Mouse (Mus musculus): ENCODE results near the gene 5330417H12Rik. TPM values are rescaled to one million over a fixed set of nuclear protein-coding genes. Genes with fewer than 3 reads are reported as not detected.
A peak's percentile ranks its signal among the peaks of the same experiment; 100 is the strongest.

Gene 5330417H12Rik
- total RNA-seq, 2 experiments from 2014 or later, result not detected

DNA sequence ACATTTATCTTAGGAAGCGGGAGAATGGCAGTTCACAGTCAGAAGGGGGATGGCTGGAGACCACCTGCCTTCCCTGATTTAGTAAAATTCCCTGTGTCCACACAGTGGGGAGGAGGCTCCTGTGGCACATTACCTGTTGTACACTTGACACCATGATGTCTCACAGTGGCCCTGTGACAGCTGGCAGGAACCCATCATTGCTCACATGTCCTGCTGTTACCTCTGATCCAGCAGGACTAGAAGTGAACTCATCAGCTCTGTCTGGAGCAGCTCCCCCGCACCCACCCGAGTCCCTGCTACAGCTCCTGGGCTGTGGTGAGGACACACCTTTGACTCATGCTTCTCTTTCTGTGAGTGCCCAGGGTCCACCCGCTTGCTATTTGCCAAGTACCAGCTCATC is 8.2 kb upstream of the 5330417H12Rik start:
- no peak for DNase-seq
- intact Hi-C loops (cut with DNase I), result no loop called here

GRCm38 (mm10) chr7:107628383-107628782 is 3.4 kb upstream of the 5330417H12Rik start:
- intact Hi-C loops (cut with DNase I), result no loop called here
- no peak for DNase-seq

- intact Hi-C loops (cut with DNase I), result no loop called here
- DNase-seq, result no peak
These were observed 820 bp upstream of the 5330417H12Rik start for GRCm38 (mm10) chr7:107625781-107626180.

DNA sequence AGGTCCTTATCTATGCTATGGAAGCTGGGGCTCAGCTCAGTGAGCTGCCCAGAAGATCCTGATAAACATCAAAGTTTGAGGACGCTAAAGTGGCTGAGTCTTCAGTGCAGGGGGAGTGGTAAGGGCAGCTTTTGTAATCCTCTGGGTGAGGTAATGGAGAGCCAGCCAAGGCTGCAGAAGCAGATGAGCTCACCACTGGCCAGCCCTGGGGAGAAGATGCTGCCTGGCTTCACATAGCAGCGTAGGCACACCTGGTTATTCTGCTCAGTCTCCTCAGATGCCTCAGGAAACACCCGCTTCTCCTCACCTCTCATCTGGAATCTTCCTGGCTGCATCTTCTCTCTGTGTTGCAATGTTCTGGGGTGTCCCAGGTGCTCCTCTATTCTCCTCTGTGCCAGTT is 529 bp downstream of the 5330417H12Rik start:
- intact Hi-C loops (cut with DNase I), result no loop called here
- no peak for DNase-seq

DNA sequence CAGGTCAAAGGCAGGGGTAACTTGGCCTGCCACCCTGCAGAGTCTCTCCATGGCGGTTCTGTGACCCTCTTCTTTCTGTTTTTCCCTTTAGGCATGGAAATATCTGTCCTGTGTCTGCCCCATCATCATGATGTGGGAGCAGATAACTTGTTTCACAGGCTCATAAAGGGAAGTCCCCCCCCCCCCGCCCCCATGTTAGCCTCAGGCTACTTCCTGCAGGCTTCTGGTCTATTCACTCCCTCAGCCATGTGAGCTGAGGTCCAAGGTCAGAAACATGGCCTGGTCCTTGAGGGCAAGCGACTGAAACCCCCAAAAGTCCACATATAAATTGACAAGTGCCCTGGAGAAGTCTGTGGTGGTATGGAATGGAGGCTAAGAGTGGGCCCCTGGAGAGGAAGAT is 4.8 kb downstream of the 5330417H12Rik start:
- DNase-seq, result no peak
- intact Hi-C loops (cut with DNase I), result no loop called here

- intact Hi-C loops (cut with DNase I), result no loop called here
- DNase-seq, result peak in 1 of 2 experiments; percentile 12
These were observed 5.7 kb downstream of the 5330417H12Rik start for GRCm38 (mm10) chr7:107619225-107619624.

DNA sequence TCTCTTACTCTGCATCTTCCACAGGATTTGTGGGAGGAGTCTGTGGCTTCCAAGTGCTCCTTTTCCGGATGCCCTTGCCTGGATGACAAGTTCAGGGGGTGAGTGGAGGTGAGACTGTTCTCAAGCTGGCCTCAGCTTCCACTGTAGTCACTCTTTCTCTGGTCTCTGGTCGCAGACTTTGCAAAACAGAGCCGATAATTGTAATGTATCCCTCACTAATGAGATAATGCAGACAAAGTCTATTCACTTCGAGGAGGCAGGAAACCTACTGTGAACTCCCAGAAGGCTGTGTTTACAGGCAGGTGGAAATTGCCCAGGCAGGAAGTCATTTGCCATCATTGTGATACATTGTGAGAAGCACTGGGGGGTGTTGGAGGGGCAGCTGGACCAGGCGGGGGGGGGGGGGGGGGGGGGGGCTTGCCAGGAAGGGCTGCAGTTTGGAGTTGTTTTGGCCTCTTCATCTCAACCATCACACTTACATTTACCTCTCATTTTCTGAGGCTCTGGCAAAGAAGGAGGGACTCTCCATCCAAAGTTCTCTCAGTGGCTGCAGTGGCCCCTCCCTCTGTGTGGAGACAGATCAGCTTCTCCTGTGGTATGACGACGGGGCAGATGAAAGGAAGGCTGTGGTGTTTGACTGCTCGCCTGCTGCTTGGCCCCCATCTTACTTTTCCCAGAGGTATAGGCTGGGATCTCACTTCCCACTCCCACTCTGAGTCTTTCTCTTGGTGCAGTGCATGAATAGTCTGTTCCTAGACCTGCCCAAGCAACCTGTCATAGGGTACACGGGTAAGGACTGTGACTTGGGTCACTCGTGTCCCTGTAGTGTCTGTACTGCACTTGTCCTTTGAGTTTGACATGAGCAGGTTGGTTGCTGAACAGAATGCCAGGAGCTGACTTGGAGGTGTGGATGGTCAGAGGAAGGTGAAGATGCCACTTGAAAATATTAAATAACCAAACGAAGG is 6.7 kb downstream of the 5330417H12Rik start:
- intact Hi-C loops (cut with DNase I), result no loop called here
- DNase-seq, result no peak

GRCm38 (mm10) chr7:107610880-107611279 is 14.1 kb downstream of the 5330417H12Rik start:
- intact Hi-C loops (cut with DNase I), result no loop called here
- no peak for DNase-seq

GRCm38 (mm10) chr7:107609622-107610255 is 15.2 kb downstream of the 5330417H12Rik start:
- DNase-seq, result no peak
- intact Hi-C loops (cut with DNase I), result no loop called here

GRCm38 (mm10) chr7:107607766-107608165 is 17.2 kb downstream of the 5330417H12Rik start:
- intact Hi-C loops (cut with DNase I), result no loop called here
- no peak for DNase-seq

DNA sequence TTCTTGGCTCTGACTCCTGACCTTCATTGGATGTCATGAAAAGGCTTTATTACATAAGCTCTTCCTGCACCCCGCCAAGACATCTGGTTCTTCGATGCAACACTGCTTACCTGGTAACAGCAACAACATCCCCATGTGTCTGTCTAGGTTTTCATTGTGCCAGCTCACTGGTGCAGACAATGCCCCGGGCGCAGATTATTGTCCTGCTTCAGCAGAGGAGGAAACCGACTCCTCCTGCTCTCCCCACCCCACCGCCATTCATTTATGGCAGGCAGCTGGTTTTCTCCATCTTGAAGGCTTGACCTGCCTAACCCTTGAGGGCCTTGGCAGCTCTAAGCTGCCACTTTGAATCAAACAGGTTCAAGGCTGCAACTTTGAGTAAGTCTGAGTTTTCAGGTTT is 22.0 kb downstream of the 5330417H12Rik start:
- intact Hi-C loops (cut with DNase I), result no loop called here
- DNase-seq, result no peak

DNA sequence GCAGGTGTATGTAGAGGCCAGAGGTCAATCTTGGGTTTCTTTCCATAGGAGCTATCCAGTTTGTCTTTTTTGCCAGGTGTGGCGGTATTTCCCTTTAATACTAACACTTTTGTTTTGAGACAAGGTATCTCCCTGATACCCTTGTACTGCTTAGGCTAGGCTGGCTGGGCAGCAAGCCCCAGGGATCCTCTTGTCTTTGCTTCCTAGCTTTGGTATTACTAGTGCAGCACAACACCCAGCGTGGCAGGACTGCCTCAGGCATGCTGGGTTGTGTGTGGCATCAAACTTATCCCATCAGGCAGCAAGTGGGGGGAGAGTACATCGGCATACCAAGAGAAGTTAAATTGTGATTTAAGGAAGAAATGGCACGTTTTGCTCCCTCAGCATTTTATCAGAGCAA is 22.5 kb downstream of the 5330417H12Rik start:
- no peak for DNase-seq
- intact Hi-C loops (cut with DNase I), result no loop called here

DNA sequence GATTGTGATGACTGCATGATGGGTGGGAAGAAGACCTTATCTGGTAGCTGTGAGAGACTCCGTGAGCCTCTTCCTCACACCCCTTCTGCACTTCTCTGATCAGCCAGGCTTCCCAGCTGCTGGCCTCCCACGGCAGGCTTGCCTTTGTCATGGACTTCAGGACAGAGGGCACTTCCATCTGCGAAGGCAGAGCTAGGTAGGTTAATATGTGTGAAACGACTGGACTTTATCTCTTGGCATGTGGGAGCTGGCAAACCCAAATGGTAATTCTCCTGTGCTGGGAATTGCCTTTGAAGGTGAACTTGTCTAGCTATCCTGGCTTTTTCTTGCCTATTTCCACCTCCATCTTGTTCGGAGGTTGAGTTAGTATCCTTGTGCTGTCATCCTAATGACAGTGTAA is 24.3 kb downstream of the 5330417H12Rik start:
- DNase-seq, result no peak
- intact Hi-C loops (cut with DNase I), result no loop called here

DNA sequence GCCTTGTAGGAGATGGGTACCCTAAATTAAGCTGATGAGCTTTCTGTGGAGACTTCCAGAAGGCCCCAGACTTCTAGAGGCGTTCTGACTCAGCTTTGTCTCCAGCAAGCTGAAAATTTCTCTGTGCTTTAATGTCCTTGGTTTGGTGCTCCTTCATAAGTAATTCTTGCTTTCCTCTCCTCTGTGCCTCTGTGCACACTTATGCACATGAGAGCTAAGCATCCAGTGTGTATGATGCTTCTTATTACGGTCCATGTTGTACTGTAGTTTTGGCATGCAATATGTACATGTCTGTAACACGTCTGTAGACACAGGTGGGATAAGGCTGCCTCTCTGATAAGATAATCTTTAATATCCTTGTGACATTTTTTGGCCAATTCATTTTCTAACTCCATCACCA is 27.0 kb downstream of the 5330417H12Rik start:
- no peak for DNase-seq
- intact Hi-C loops (cut with DNase I), result no loop called here

DNA sequence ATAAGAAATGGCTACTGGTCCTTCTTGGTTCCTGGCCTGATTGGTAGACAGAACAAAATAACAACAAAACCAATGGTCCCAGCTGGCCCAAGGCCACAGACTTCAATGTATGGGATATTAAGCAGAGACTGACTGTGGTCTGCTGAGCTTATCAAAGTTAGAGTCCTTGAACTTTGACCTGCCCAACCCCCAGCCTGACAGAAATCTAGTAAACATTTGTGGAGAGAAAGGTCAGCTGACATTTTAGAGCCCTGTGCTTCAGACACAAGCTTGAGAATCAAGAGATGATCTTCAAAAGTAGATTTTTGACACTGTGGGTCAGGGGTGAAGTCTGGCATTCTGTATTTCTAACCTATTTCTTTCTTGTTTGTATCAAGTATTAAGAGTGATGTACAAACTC is 28.2 kb downstream of the 5330417H12Rik start:
- no peak for DNase-seq
- intact Hi-C loops (cut with DNase I), result no loop called here

GRCm38 (mm10) chr7:107595426-107595825 is 29.5 kb downstream of the 5330417H12Rik start:
- intact Hi-C loops (cut with DNase I), result no loop called here
- DNase-seq, result no peak

DNA sequence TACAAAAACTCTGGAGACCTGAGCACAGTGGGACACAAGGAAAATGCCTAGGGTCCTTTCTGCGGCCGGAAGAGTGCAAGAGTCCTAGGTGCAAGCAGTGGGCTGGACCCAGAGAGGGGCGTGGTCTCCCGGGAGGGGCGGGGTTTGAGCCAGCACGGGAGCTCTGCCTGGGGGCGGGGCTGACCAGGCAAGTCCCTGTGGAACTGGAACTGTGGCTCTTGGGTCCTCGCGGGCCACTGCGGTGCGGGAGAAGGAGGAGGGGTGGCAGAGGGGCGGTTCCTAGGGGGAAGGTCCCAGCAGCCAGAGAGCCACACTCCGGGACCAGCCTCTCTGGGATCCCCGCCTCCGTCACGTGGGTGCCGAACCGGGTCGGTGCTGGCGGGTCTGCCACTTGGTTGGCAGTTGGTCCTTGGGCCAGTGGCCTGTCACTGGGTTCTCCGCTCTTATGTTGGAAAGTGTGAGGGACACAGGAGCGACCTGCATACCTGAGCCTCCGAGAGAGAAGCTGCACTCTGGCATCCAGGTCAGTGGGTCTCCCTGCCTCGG is 30.0 kb downstream of the 5330417H12Rik start, which contains the start of gene Ppfibp2:
Ppfibp2 (plus strand) TSS at position 351 of the 546 bp plus-strand sequence.
- DNase-seq, result peak; percentile 93 to 94
- intact Hi-C loops (cut with DNase I), result loop anchor here (5.0 kb wide), 1 partner anchor 112 kb away; no protein-coding TSS in a partner anchor

DNA sequence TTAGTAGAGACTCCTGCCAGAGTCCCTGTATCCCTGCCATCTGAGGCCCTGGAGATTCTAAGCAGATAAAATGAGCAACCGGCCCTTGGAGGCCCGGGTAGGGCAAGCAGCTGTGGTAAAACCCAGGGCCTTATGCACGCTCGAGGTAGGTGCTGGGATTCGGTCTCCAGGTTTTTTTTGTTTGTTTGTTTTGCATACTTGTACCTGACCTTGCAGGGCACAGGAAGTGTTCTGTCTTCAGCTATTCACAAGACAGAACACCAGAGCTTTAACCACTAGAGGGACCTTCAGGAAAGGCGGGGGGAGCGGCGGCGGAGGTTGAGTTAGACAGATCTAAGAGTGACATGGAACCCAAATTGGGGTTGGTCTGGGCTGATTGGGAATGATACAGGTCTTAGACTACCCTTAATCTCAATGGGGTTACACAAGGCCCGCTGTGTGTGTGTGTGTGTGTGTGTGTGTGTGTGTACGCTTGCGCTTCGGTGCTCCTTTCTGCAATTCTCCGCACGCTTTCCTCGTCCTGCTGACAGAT is 30.6 kb downstream of the 5330417H12Rik start:
- intact Hi-C loops (cut with DNase I), result loop anchor here (5.0 kb wide), 1 partner anchor 113 kb away; no protein-coding TSS in a partner anchor
- DNase-seq, result peak; percentile 65 to 71

- intact Hi-C loops (cut with DNase I), result loop anchor here (5.0 kb wide), 1 partner anchor 113 kb away; no protein-coding TSS in a partner anchor
These were observed 31.1 kb downstream of the 5330417H12Rik start for GRCm38 (mm10) chr7:107593904-107594303.

GRCm38 (mm10) chr7:107592641-107593040 is 32.3 kb downstream of the 5330417H12Rik start:
- intact Hi-C loops (cut with DNase I), result loop anchor here (5.0 kb wide), 1 partner anchor 115 kb away; no protein-coding TSS in a partner anchor

More at GRCm38 (mm10) chr7:107593904-107594303, 31.1 kb downstream of the 5330417H12Rik start:
- DNase-seq, result peak; percentile 31 to 33

DNA sequence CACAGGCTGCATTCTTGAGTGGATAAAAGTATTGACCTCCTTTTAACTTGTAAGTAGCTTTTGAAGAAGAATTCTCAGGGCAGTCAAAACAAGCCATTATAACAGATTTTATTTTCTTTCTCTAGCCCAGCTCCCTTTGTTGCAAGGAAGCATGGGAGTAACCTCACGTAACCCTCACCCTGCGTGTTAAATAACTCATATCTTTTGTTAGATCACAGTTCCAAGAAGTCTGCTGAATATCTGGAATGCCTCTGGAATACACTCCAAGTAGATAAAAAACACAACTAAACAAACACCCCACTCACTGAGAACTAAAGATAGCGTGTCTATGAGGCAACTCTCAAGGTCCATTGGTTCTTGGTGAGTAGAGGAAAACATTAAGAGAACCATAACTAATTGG is 50.7 kb downstream of the 5330417H12Rik start:
- intact Hi-C loops (cut with DNase I), result no loop called here
- DNase-seq, result no peak

More at GRCm38 (mm10) chr7:107592641-107593040, 32.3 kb downstream of the 5330417H12Rik start:
- peak; percentile 50 to 60 for DNase-seq
